Mouse (Mus musculus) embryonic fibroblast, embryonic 13.5 days (primary cell): ENCODE measurements around the gene Pnkp. TPM values are rescaled to one million over a fixed set of nuclear protein-coding genes. Genes with fewer than 3 reads are reported as not detected.

Experiments used
- H3K27ac ChIP-seq: 2 replicates; pipeline ENCODE4 v1.5.1; 2012; ENCODE audit warnings: low read length, control low read depth, inconsistent platforms; ENCODE audit not compliant: insufficient read depth
- H3K4me1 ChIP-seq: 2 replicates; pipeline ENCODE4 v1.6.1; 2011; ENCODE audit warnings: low read length; ENCODE audit not compliant: control insufficient read depth, insufficient read depth
- H3K4me3 ChIP-seq: 2 replicates; pipeline ENCODE4 v1.5.1; 2011; ENCODE audit warnings: mild to moderate bottlenecking, control low read depth, low read length; ENCODE audit not compliant: insufficient read depth
- CTCF ChIP-seq: IDR thresholded peaks from 2 replicates; pipeline ENCODE4 v1.5.1; 2011; ENCODE audit warnings: mild to moderate bottlenecking, control low read depth, low read length, moderate library complexity, borderline replicate concordance; ENCODE audit not compliant: insufficient read depth
- POLR2A ChIP-seq: IDR thresholded peaks from 2 replicates; pipeline ENCODE4 v1.6.1; 2011; ENCODE audit warnings: low read depth, mild to moderate bottlenecking, control low read depth, low read length, moderate library complexity
- polyA plus RNA-seq: library from polyadenylated mRNA; stranded (reverse); fragments of >200 nt; gene quantifications from 2 replicates; pipeline ENCODE4 v1.2.4, GENCODE M21; 2011; ENCODE audit warnings: low read depth; ENCODE audit not compliant: missing spikeins, insufficient read length

Gene Pnkp
- polyA plus RNA-seq, 1 experiment: 24.7 TPM

GRCm38 (mm10) chr7:44815721-44816469, 41.0 kb upstream of the Pnkp start, which contains the start of the genes Nup62 and Il4i1:
Gene Nup62, plus strand, starts transcription at chr7:44816088.
Gene Il4i1, plus strand, starts transcription at chr7:44816387.
- TF ChIP-seq CTCF (no peak), POLR2A (peak; percentile 82; the same call in 1 of the 2 replicates)
- Histone ChIP-seq H3K27ac (peak within 1 kb of the TSS; percentile 93), H3K4me3 (peak within 1 kb of the TSS; percentile 65), H3K4me1 (peaks cover 12% of the 10 kb centered on the region; the same call in 1 of the 2 replicates)

GRCm38 (mm10) chr7:44816470-44817021, 40.4 kb upstream of the Pnkp start, which contains the start of gene Atf5:
Gene Atf5, minus strand, starts transcription at chr7:44816658.
- TF ChIP-seq POLR2A (peak; percentile 56), CTCF (no peak)

GRCm38 (mm10) chr7:44817441-44817840, 39.5 kb upstream of the Pnkp start:
- Histone ChIP-seq H3K4me1 (peaks cover 14% of the 10 kb centered on the region; the same call in 1 of the 2 replicates), H3K4me3 (peak overlapping the region; percentile 65), H3K27ac (peak overlapping the region; percentile 93)
- TF ChIP-seq CTCF (no peak), POLR2A (peak; percentile 63; the same call in 1 of the 2 replicates)

More at GRCm38 (mm10) chr7:44816470-44817021, 40.4 kb upstream of the Pnkp start, which contains the start of gene Atf5:
- Histone ChIP-seq H3K4me3 (peak within 1 kb of the TSS; percentile 65), H3K27ac (peak within 1 kb of the TSS; percentile 93), H3K4me1 (peaks cover 14% of the 10 kb centered on the region; the same call in 1 of the 2 replicates)

GRCm38 (mm10) chr7:44818164-44818563, 38.8 kb upstream of the Pnkp start:
- Histone ChIP-seq H3K27ac (peak overlapping the region; percentile 93), H3K4me3 (peak overlapping the region; percentile 65), H3K4me1 (peaks cover 14% of the 10 kb centered on the region; the same call in 1 of the 2 replicates)
- TF ChIP-seq POLR2A: peak; percentile 24; the same call in 1 of the 2 replicates
- TF ChIP-seq CTCF: 0 out of 2 replicates have a peak, but pooled peaks have one; percentile 3

- H3K27ac ChIP-seq: peak overlapping the region; percentile 93
- H3K4me1 ChIP-seq: peaks cover 14% of the 10 kb centered on the region; the same call in 1 of the 2 replicates
- peak overlapping the region; percentile 65 for H3K4me3 ChIP-seq
- TF ChIP-seq CTCF (no peak), POLR2A (peak; percentile 15; the same call in 1 of the 2 replicates)
Observed at GRCm38 (mm10) chr7:44818751-44819235, 38.1 kb upstream of the Pnkp start.

GRCm38 (mm10) chr7:44819391-44819790, 37.5 kb upstream of the Pnkp start:
- Histone ChIP-seq H3K4me1 (peaks cover 14% of the 10 kb centered on the region; the same call in 1 of the 2 replicates), H3K27ac (peak overlapping the region; percentile 93), H3K4me3 (peak overlapping the region; percentile 65; the same call in 1 of the 2 replicates)
- no peak for TF ChIP-seq CTCF
- TF ChIP-seq POLR2A: no peak; the same call in 1 of the 2 replicates

- TF ChIP-seq CTCF: no peak
- no peak; the same call in 1 of the 2 replicates for TF ChIP-seq POLR2A
- Histone ChIP-seq H3K4me3 (peak overlapping the region; percentile 65; the same call in 1 of the 2 replicates), H3K27ac (peak overlapping the region; percentile 93), H3K4me1 (peaks cover 16% of the 10 kb centered on the region; the same call in 1 of the 2 replicates)
Observed at GRCm38 (mm10) chr7:44819863-44820262, 37.1 kb upstream of the Pnkp start.

- Histone ChIP-seq H3K4me3 (no peak overlapping the region), H3K27ac (no peak overlapping the region), H3K4me1 (peaks cover 19% of the 10 kb centered on the region)
- TF ChIP-seq POLR2A (no peak), CTCF (no peak)
Observed at GRCm38 (mm10) chr7:44820525-44820924, 36.4 kb upstream of the Pnkp start.

GRCm38 (mm10) chr7:44821666-44822448, 35.1 kb upstream of the Pnkp start:
- Histone ChIP-seq H3K4me1 (peaks cover 27% of the 10 kb centered on the region), H3K4me3 (no peak overlapping the region), H3K27ac (no peak overlapping the region)
- TF ChIP-seq POLR2A (no peak), CTCF (no peak)
